Mouse (Mus musculus): ENCODE measurements around the gene Zbtb21. TPM values are rescaled to one million over a fixed set of nuclear protein-coding genes. Genes with fewer than 3 reads are reported as not detected.

The Zbtb21 gene
- total and polyA plus RNA-seq, 2 experiments from 2014 or later, result 9.0 to 32.9 TPM

DNA sequence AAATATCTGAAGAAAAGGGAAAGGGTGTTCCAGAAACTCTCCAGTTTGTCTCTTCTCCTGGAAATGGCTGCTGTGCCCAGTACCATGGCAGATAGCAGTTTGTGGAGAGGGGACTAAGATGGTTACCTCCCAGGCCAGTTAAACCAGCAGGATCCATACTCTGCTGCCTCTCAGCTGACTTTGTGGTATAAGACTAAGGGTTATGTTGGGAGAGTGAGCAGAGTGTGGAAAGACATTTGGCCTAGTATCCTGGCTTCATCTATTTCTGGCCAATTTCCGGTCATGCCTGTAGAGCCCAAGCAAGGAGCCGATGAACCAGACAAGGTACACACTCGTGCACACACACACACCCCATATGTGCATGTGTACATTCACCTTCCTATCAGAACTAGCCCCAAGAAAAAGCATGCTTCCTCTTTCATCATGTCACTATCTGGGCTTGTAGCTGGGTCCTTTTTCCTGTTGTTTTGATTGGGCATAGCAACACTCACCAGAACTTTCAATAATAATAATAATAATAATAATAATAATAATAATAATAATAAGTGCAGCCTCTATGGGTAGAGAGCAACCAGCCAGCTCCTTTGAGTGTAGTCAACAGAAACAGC is 35.0 kb downstream of the Zbtb21 start:
- H3K36me3 ChIP-seq (ENCODE audit: insufficient read depth), result no peaks in the 10 kb centered on the region
- no peak overlapping the region for H3K4me3 ChIP-seq (ENCODE audit: low read depth, low read length)
- H3K27ac ChIP-seq (ENCODE audit: low read depth, low read length), result no peak overlapping the region
- H3K9me3 ChIP-seq (ENCODE audit: low read length), result no peaks in the 10 kb centered on the region
- ATAC-seq, result no peak
- H3K27me3 ChIP-seq (ENCODE audit: insufficient read depth, low read length), result no peaks in the 10 kb centered on the region
- H3K9ac ChIP-seq, result no peak overlapping the region
- no peaks in the 10 kb centered on the region for H3K4me1 ChIP-seq (ENCODE audit: insufficient read depth)
- TF ChIP-seq CTCF (IDR thresholded peaks at IDR 0.05; ENCODE audit: low read depth), result no peak
- DNase-seq, result no peak
- no peak overlapping the region for H3K4me2 ChIP-seq (ENCODE audit: low read depth)
- WGBS, result 82% methylated on average over 3 of the region's 3 CpGs

GRCm38 (mm10) chr16:97926381-97926780 is 36.0 kb downstream of the Zbtb21 start:
- H3K4me2 ChIP-seq (ENCODE audit: low read depth), result no peak overlapping the region
- H3K9ac ChIP-seq, result no peak overlapping the region
- peaks cover 1% of the 10 kb centered on the region; the same call in 1 of the 2 replicates for H3K4me1 ChIP-seq (ENCODE audit: insufficient read depth)
- TF ChIP-seq CTCF (IDR thresholded peaks at IDR 0.05; ENCODE audit: low read depth), result no peak
- H3K27me3 ChIP-seq (ENCODE audit: insufficient read depth, low read length), result no peaks in the 10 kb centered on the region
- WGBS, result 90% methylated on average over 9 of the region's 9 CpGs
- no peak overlapping the region for H3K27ac ChIP-seq (ENCODE audit: low read depth, low read length)
- no peak overlapping the region for H3K4me3 ChIP-seq (ENCODE audit: low read depth, low read length)
- H3K36me3 ChIP-seq (ENCODE audit: insufficient read depth), result no peaks in the 10 kb centered on the region
- ATAC-seq, result no peak
- DNase-seq, result no peak
- no peaks in the 10 kb centered on the region for H3K9me3 ChIP-seq (ENCODE audit: low read length)

DNA sequence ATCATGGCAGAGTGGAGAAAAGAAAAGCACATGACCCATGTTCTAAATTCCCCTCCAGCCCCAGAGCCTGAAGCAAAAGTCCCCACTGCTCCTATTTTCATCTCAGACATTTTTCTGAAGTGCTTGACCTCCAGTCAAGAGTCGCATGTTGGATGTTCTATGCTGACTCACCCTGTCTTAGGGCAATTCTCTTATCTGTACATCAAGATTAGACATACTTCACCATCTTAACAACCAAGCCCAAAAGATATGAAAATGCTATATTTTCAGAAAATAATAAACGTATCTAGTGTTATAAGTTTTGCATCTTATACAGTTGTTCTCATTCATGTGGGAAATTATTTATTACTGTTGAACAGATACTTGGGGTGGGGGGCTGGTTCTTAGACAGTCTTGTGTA is 36.7 kb downstream of the Zbtb21 start:
- no peak overlapping the region for H3K27ac ChIP-seq (ENCODE audit: low read depth, low read length)

GRCm38 (mm10) chr16:97923700-97924099 is 38.7 kb downstream of the Zbtb21 start:
- TF ChIP-seq CTCF (IDR thresholded peaks at IDR 0.05; ENCODE audit: low read depth), result no peak
- H3K36me3 ChIP-seq (ENCODE audit: insufficient read depth), result no peaks in the 10 kb centered on the region
- H3K9ac ChIP-seq, result no peak overlapping the region
- no peak overlapping the region for H3K4me3 ChIP-seq (ENCODE audit: low read depth, low read length)
- ATAC-seq, result no peak
- no peak overlapping the region for H3K27ac ChIP-seq (ENCODE audit: low read depth, low read length)
- no peak overlapping the region for H3K4me2 ChIP-seq (ENCODE audit: low read depth)
- no peak for DNase-seq
- 83% methylated on average over 1 of the region's 1 CpGs for WGBS
- H3K9me3 ChIP-seq (ENCODE audit: low read length), result no peaks in the 10 kb centered on the region
- H3K4me1 ChIP-seq (ENCODE audit: insufficient read depth), result peaks cover 9% of the 10 kb centered on the region; the same call in 1 of the 2 replicates
- H3K27me3 ChIP-seq (ENCODE audit: insufficient read depth, low read length), result no peaks in the 10 kb centered on the region

More for the DNA sequence above, 36.7 kb downstream of the Zbtb21 start:
- no peak for TF ChIP-seq CTCF (IDR thresholded peaks at IDR 0.05; ENCODE audit: low read depth)
- no peaks in the 10 kb centered on the region for H3K36me3 ChIP-seq (ENCODE audit: insufficient read depth)
- H3K27me3 ChIP-seq (ENCODE audit: insufficient read depth, low read length), result no peaks in the 10 kb centered on the region
- no peak for ATAC-seq
- H3K4me3 ChIP-seq (ENCODE audit: low read depth, low read length), result no peak overlapping the region
- no peak overlapping the region for H3K9ac ChIP-seq
- H3K4me1 ChIP-seq (ENCODE audit: insufficient read depth), result peaks cover 5% of the 10 kb centered on the region; the same call in 1 of the 2 replicates
- DNase-seq, result no peak
- no peaks in the 10 kb centered on the region for H3K9me3 ChIP-seq (ENCODE audit: low read length)
- H3K4me2 ChIP-seq (ENCODE audit: low read depth), result no peak overlapping the region
- 88% methylated on average over 2 of the region's 2 CpGs for WGBS

GRCm38 (mm10) chr16:97922779-97923126 is 39.7 kb downstream of the Zbtb21 start:
- H3K9ac ChIP-seq, result peak overlapping the region; percentile 86
- DNase-seq (no peak), ATAC-seq (peak; percentile 49)
- no peaks in the 10 kb centered on the region for H3K27me3 ChIP-seq (ENCODE audit: insufficient read depth, low read length)
- TF ChIP-seq CTCF (IDR thresholded peaks at IDR 0.05; ENCODE audit: low read depth), result no peak
- 2% methylated on average over 9 of the region's 9 CpGs for WGBS
- no peaks in the 10 kb centered on the region for H3K9me3 ChIP-seq (ENCODE audit: low read length)
- H3K4me2 ChIP-seq (ENCODE audit: low read depth), result peak overlapping the region; percentile 96
- H3K4me1 ChIP-seq (ENCODE audit: insufficient read depth), result peaks cover 9% of the 10 kb centered on the region; the same call in 1 of the 2 replicates
- peak overlapping the region; percentile 79 for H3K27ac ChIP-seq (ENCODE audit: low read depth, low read length)
- peak overlapping the region; percentile 84 for H3K4me3 ChIP-seq (ENCODE audit: low read depth, low read length)
- no peaks in the 10 kb centered on the region for H3K36me3 ChIP-seq (ENCODE audit: insufficient read depth)

DNA sequence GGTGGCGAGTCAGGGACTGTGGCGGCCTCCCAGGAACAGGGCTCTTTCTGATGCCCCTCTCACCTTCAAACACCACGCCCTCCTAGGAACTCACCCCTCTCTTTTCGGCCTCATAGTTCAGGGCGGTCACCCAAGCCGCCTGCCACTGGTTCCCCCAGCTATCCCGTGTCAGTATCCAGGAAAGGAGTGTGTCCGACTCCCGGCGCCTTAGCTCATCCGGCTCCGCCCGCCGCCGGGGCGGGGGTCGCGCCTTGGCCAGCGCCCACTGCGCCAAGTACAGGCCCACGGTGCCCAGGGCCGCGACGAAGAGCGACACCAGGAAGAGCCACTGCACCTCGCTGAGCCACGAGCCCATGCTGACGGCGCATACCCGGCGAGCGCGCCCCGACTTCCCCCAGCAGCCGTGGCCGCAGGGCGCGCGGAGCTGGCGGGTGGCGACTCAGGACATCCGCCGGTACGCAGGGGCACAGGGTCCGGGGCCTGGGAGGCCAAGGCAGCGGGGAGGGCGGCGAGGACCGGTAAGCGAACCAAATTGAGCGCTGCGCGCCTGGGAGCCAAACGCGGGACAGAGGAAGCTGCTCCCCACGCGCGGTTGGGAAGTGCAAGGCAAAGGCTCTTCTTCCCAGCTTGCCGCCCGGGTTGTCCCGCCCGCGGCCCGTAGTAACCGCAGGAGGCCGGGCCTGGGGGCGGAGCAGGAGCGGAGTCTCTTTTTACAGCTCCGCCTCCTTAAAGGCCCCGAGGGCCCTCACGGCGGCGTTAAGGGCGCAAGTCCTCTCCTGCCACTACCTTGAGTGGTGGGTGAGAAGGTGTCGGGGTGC is 40.3 kb downstream of the Zbtb21 start:
- Histone ChIP-seq H3K27me3 (ENCODE audit: insufficient read depth, low read length) (no peaks in the 10 kb centered on the region), H3K36me3 (ENCODE audit: insufficient read depth) (no peaks in the 10 kb centered on the region), H3K4me3 (ENCODE audit: low read depth, low read length) (peak overlapping the region; percentile 84), H3K4me1 (ENCODE audit: insufficient read depth) (peaks cover 9% of the 10 kb centered on the region; the same call in 1 of the 2 replicates), H3K9ac (peak overlapping the region; percentile 86), H3K27ac (ENCODE audit: low read depth, low read length) (peak overlapping the region; percentile 79), H3K4me2 (ENCODE audit: low read depth) (peak overlapping the region; percentile 96), H3K9me3 (ENCODE audit: low read length) (no peaks in the 10 kb centered on the region)
- ATAC-seq (peak; percentile 94), DNase-seq (peak; percentile 82)
- WGBS, result 1% methylated on average over 75 of the region's 75 CpGs
- no peak for TF ChIP-seq CTCF (IDR thresholded peaks at IDR 0.05; ENCODE audit: low read depth)

DNA sequence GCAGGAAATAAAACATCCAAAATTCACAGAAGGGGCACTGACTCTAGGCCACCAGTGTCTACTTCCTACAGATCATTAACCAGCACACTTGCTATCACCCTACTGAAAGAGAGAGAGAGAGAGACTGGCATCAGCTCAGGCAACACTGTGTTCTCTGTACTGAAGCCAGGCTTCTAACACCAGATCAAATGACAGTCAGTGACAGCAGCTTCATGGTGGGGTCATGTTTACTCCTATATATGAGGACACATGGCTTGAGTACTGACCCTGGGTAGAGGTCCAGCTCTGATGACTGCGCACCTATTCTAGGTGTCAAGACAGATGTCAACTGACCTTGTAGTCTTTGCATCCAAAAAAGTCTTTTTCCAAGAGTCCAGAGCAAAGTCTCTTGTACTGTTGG is 41.8 kb downstream of the Zbtb21 start:
- Histone ChIP-seq H3K27me3 (ENCODE audit: insufficient read depth, low read length) (no peaks in the 10 kb centered on the region), H3K27ac (ENCODE audit: low read depth, low read length) (no peak overlapping the region), H3K4me1 (ENCODE audit: insufficient read depth) (peaks cover 9% of the 10 kb centered on the region; the same call in 1 of the 2 replicates), H3K36me3 (ENCODE audit: insufficient read depth) (no peaks in the 10 kb centered on the region), H3K9ac (no peak overlapping the region), H3K4me3 (ENCODE audit: low read depth, low read length) (no peak overlapping the region), H3K9me3 (ENCODE audit: low read length) (no peaks in the 10 kb centered on the region), H3K4me2 (ENCODE audit: low read depth) (no peak overlapping the region)
- ATAC-seq (no peak), DNase-seq (no peak)
- TF ChIP-seq CTCF (IDR thresholded peaks at IDR 0.05; ENCODE audit: low read depth), result no peak
- 97% methylated on average over 1 of the region's 1 CpGs for WGBS

Measured in forebrain, postnatal 0 days (tissue).